Mouse (Mus musculus): Measurements from ENCODE around the gene Tctn3. TPM values are rescaled to one million over a fixed set of nuclear protein-coding genes. Genes with fewer than 3 reads are reported as not detected.

The Tctn3 gene
- total and polyA plus RNA-seq, 2 experiments from 2014 or later = 14.4 to 32.9 TPM

GRCm38 (mm10) chr19:40656207-40656606, 44.2 kb upstream of the Tctn3 start:
- Histone ChIP-seq H3K27me3 (ENCODE audit: insufficient read depth, low read length) (no peaks in the 10 kb centered on the region), H3K9ac (replicated peaks; ENCODE audit: low read length) (no peak overlapping the region), H3K4me2 (ENCODE audit: low read depth, low read length) (no peak overlapping the region), H3K4me1 (ENCODE audit: insufficient read depth, low read length) (0 out of 2 replicates have a peak, but pooled peaks cover 6% of the 10 kb centered on the region), H3K9me3 (ENCODE audit: low read length) (no peaks in the 10 kb centered on the region), H3K4me3 (ENCODE audit: low read length) (no peak overlapping the region), H3K36me3 (ENCODE audit: insufficient read depth, low read length) (no peaks in the 10 kb centered on the region), H3K27ac (no peak overlapping the region)
- DNase-seq (ENCODE audit: low spot score) = no peak
- WGBS = 88% methylated on average over 5 of the region's 5 CpGs
- no peak for TF ChIP-seq CTCF (IDR thresholded peaks at IDR 0.05; ENCODE audit: low read depth)
- ATAC-seq = no peak

GRCm38 (mm10) chr19:40650090-40650489, 38.1 kb upstream of the Tctn3 start:
- Histone ChIP-seq H3K4me1 (ENCODE audit: insufficient read depth, low read length) (no peaks in the 10 kb centered on the region), H3K27me3 (ENCODE audit: insufficient read depth, low read length) (no peaks in the 10 kb centered on the region), H3K9ac (replicated peaks; ENCODE audit: low read length) (no peak overlapping the region), H3K9me3 (ENCODE audit: low read length) (no peaks in the 10 kb centered on the region), H3K4me2 (ENCODE audit: low read depth, low read length) (no peak overlapping the region), H3K27ac (no peak overlapping the region), H3K36me3 (ENCODE audit: insufficient read depth, low read length) (no peaks in the 10 kb centered on the region), H3K4me3 (ENCODE audit: low read length) (no peak overlapping the region)
- ATAC-seq (no peak), DNase-seq (ENCODE audit: low spot score) (no peak)
- no peak for TF ChIP-seq CTCF (IDR thresholded peaks at IDR 0.05; ENCODE audit: low read depth)
- 81% methylated on average over 5 of the region's 5 CpGs for WGBS

GRCm38 (mm10) chr19:40647319-40648158, 35.5 kb upstream of the Tctn3 start:
- H3K27ac ChIP-seq = no peak overlapping the region
- ATAC-seq (no peak), DNase-seq (ENCODE audit: low spot score) (no peak)
- no peaks in the 10 kb centered on the region for H3K9me3 ChIP-seq (ENCODE audit: low read length)
- no peaks in the 10 kb centered on the region for H3K4me1 ChIP-seq (ENCODE audit: insufficient read depth, low read length)
- H3K4me2 ChIP-seq (ENCODE audit: low read depth, low read length) = no peak overlapping the region
- no peaks in the 10 kb centered on the region for H3K27me3 ChIP-seq (ENCODE audit: insufficient read depth, low read length)
- no peaks in the 10 kb centered on the region for H3K36me3 ChIP-seq (ENCODE audit: insufficient read depth, low read length)
- no peak overlapping the region for H3K4me3 ChIP-seq (ENCODE audit: low read length)
- no peak overlapping the region for H3K9ac ChIP-seq (replicated peaks; ENCODE audit: low read length)
- 61% methylated on average over 9 of the region's 9 CpGs for WGBS
- TF ChIP-seq CTCF (IDR thresholded peaks at IDR 0.05; ENCODE audit: low read depth) = no peak

- DNase-seq (ENCODE audit: low spot score) (no peak), ATAC-seq (no peak)
- no peak overlapping the region for H3K27ac ChIP-seq
- WGBS = 82% methylated on average over 6 of the region's 6 CpGs
- H3K4me3 ChIP-seq (ENCODE audit: low read length) = no peak overlapping the region
- H3K9ac ChIP-seq (replicated peaks; ENCODE audit: low read length) = no peak overlapping the region
- H3K27me3 ChIP-seq (ENCODE audit: insufficient read depth, low read length) = no peaks in the 10 kb centered on the region
- no peak overlapping the region for H3K4me2 ChIP-seq (ENCODE audit: low read depth, low read length)
- TF ChIP-seq CTCF (IDR thresholded peaks at IDR 0.05; ENCODE audit: low read depth) = no peak
- H3K9me3 ChIP-seq (ENCODE audit: low read length) = no peaks in the 10 kb centered on the region
- H3K4me1 ChIP-seq (ENCODE audit: insufficient read depth, low read length) = no peaks in the 10 kb centered on the region
- H3K36me3 ChIP-seq (ENCODE audit: insufficient read depth, low read length) = no peaks in the 10 kb centered on the region
Observed at GRCm38 (mm10) chr19:40646379-40646778, 34.3 kb upstream of the Tctn3 start.

DNA sequence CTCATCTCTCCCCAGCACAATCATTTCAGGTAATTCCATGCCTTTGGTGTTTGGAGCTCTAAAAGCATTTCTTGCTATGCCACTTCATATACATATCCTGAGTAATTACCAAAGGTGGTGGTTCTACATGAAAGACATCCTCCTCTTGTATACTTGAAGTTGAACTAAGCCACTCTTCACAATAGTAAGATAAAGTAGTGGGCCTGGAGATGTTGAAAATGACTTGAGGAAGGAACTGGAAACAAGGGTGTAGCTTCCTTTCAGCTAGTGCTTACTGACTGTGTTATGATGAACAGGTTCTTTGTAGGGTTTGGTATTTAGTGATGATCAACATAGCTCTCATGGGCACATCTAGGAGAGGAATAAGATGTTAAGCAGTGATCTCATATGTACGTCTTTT, 31.8 kb upstream of the Tctn3 start:
- 95% methylated on average over 1 of the region's 1 CpGs for WGBS
- H3K9me3 ChIP-seq (ENCODE audit: low read length) = no peaks in the 10 kb centered on the region
- H3K36me3 ChIP-seq (ENCODE audit: insufficient read depth, low read length) = no peaks in the 10 kb centered on the region
- H3K27ac ChIP-seq = no peak overlapping the region
- H3K4me2 ChIP-seq (ENCODE audit: low read depth, low read length) = no peak overlapping the region
- no peak for TF ChIP-seq CTCF (IDR thresholded peaks at IDR 0.05; ENCODE audit: low read depth)
- no peaks in the 10 kb centered on the region for H3K4me1 ChIP-seq (ENCODE audit: insufficient read depth, low read length)
- DNase-seq (ENCODE audit: low spot score) (no peak), ATAC-seq (no peak)
- H3K9ac ChIP-seq (replicated peaks; ENCODE audit: low read length) = no peak overlapping the region
- H3K27me3 ChIP-seq (ENCODE audit: insufficient read depth, low read length) = no peaks in the 10 kb centered on the region
- H3K4me3 ChIP-seq (ENCODE audit: low read length) = no peak overlapping the region

DNA sequence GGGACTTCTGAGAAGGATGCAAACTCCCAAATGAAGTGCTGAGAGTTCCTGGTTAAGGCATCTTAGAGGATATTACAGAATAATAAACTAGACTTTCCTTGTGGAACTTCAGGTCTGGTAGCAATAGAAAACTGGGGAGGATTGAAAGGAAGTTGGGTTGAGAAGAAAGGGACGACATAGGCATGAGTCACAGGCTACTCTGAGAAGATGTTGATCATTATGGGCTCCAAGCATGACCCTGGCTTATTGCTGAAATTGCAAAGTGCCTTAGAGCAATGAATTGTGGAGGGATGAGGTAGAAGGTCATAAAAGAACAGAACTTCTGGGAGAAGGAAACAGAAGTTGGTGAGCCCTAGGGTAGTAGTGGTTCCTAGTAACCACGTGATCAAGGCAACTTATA, 28.8 kb upstream of the Tctn3 start:
- DNase-seq (ENCODE audit: low spot score) = no peak
- no peak for TF ChIP-seq CTCF (IDR thresholded peaks at IDR 0.05; ENCODE audit: low read depth)
- WGBS = 88% methylated on average over 2 of the region's 2 CpGs
- Histone ChIP-seq H3K27ac (no peak overlapping the region), H3K27me3 (ENCODE audit: insufficient read depth, low read length) (no peaks in the 10 kb centered on the region), H3K4me1 (ENCODE audit: insufficient read depth, low read length) (no peaks in the 10 kb centered on the region), H3K4me2 (ENCODE audit: low read depth, low read length) (no peak overlapping the region), H3K4me3 (ENCODE audit: low read length) (no peak overlapping the region), H3K9me3 (ENCODE audit: low read length) (no peaks in the 10 kb centered on the region), H3K9ac (replicated peaks; ENCODE audit: low read length) (no peak overlapping the region), H3K36me3 (ENCODE audit: insufficient read depth, low read length) (no peaks in the 10 kb centered on the region)
- ATAC-seq = no peak

DNA sequence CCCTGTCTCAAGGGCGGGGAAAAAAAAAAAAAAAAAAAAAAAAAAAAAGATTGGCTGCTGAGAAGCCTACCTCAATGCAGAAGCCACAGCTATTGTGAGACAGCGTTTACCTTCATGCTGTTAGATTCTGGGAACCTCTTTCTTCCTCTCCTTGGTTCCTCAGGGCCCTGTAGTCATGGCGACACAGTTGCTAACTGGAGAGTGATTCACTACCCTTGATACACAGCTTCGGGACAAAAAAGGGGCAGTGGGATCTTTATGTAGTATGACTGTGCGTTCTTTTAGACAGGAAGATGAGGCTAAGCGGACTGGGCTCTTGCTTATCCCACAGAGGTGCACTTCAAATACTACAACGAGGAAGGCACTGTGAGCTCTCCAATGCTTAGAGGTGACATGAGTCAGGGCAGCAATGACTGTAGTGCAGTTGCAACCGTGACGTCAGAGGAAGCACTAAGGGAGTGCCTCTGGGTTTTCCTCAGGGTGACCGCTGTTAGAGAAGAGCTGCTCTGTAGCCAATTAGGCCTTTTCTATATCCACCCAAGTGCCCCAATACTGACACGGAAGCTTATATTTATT, 27.8 kb upstream of the Tctn3 start:
- Histone ChIP-seq H3K27me3 (ENCODE audit: insufficient read depth, low read length) (no peaks in the 10 kb centered on the region), H3K36me3 (ENCODE audit: insufficient read depth, low read length) (no peaks in the 10 kb centered on the region), H3K4me2 (ENCODE audit: low read depth, low read length) (no peak overlapping the region), H3K9me3 (ENCODE audit: low read length) (no peaks in the 10 kb centered on the region), H3K9ac (replicated peaks; ENCODE audit: low read length) (no peak overlapping the region), H3K4me1 (ENCODE audit: insufficient read depth, low read length) (no peaks in the 10 kb centered on the region), H3K4me3 (ENCODE audit: low read length) (no peak overlapping the region), H3K27ac (no peak overlapping the region)
- ATAC-seq (no peak), DNase-seq (ENCODE audit: low spot score) (no peak)
- TF ChIP-seq CTCF (IDR thresholded peaks at IDR 0.05; ENCODE audit: low read depth) = no peak
- 72% methylated on average over 11 of the region's 11 CpGs for WGBS

Data from hindbrain, postnatal 0 days (tissue).